Mouse (Mus musculus) E14TG2a.4 (cell line): ENCODE measurements at regions not wholly inside any gene's neighbourhood (a gene's known extent, or its start where the extent isn't known, plus 50 kb on each side); places are given as distances from the start of the nearest gene placed in this dataset.

Experiments
- CTCF ChIP-seq: conservative IDR thresholded peaks from 2 replicates; pipeline ENCODE4 v1.5.1; 2014; ENCODE audit warnings: low read length
- NANOG ChIP-seq: IDR thresholded peaks from 2 replicates; pipeline ENCODE4 v1.6.1; 2014; ENCODE audit warnings: borderline replicate concordance, low read length, mixed read lengths
- POU5F1 ChIP-seq: IDR thresholded peaks from 2 replicates; pipeline ENCODE4 v1.6.1; 2014; ENCODE audit warnings: low read length, borderline replicate concordance

DNA sequence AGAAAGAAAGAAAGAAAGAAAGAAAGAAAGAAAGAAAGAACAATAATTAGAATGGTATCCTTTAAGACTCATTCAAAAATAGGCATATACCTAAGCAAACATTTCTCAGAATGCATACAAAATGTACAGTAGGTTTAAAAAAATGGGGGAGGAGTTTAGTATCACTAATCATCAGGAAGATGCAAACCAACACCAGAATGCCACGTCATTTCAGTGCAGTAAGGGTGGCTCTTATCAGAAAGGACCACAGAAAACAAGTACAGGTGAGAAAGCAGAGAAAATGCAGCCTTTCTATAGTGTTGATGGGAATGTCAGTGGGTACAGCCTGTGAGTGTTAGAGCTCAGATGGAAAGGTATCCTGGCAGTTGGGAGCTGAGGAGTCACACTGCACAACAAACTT lies 55.6 kb upstream of the Gm47985 start:
- TF ChIP-seq CTCF: no peak
- TF ChIP-seq POU5F1: no peak
- TF ChIP-seq NANOG: no peak
